Mouse (Mus musculus): Measurements from ENCODE around the gene Pask.

DNA sequence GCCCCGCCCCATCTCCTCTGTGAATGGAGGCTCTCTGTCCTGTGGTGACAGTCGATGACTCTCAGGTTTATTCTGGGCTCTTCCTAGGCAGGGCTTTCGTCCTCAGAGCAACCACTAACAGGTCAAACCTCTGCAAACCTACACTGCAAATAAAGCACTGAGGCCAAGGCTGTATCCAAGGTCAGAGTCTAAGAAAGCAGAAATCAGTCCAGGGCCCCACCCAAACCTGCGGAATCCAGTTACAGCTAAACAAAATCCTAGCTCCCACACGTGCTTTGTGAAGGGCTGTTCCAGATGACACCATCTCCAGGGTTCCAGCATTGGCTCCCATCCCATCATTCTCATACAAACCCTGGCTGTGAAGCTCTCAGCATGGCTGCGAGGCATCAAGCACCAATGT is 67.7 kb downstream of the Pask start:
- TF ChIP-seq CTCF (IDR thresholded peaks at IDR 0.05; ENCODE audit: control insufficient read depth, insufficient read depth, insufficient replicate concordance, low read depth, low read length), result no peak
- TF ChIP-seq POLR2A (IDR thresholded peaks at IDR 0.05; ENCODE audit: control insufficient read depth, low read depth, low read length), result no peak

All from testis, adult 2 months (tissue).